Mouse (Mus musculus): Measurements from ENCODE around the gene Megf11.
A peak's percentile ranks its signal among the peaks of the same experiment; 100 is the strongest.
"Not testable (repeated sequence)": the region's sequence is repeated elsewhere in the genome, so short reads cannot be mapped to it uniquely, and the experiment has no call there.

The Megf11 gene

GRCm38 (mm10) chr9:64651181-64651580 lies 265.8 kb downstream of the Megf11 start:
- no peak for DNase-seq (ENCODE audit: low spot score in 2 of 2)

- DNase-seq (ENCODE audit: low spot score in 2 of 2) = no peak
These were observed 266.3 kb downstream of the Megf11 start for GRCm38 (mm10) chr9:64651689-64652088.

- DNase-seq (ENCODE audit: low spot score in 2 of 2) = no peak
These were observed 266.7 kb downstream of the Megf11 start for GRCm38 (mm10) chr9:64652138-64652537.

GRCm38 (mm10) chr9:64652841-64653361 lies 267.5 kb downstream of the Megf11 start:
- DNase-seq (ENCODE audit: low spot score in 2 of 2) = no peak

GRCm38 (mm10) chr9:64654723-64655122 lies 269.3 kb downstream of the Megf11 start:
- DNase-seq (ENCODE audit: low spot score in 2 of 2) = no peak

GRCm38 (mm10) chr9:64656613-64657012 lies 271.2 kb downstream of the Megf11 start:
- no peak for DNase-seq (ENCODE audit: low spot score in 2 of 2)

- no peak for DNase-seq (ENCODE audit: low spot score in 2 of 2)
These were observed 274.8 kb downstream of the Megf11 start for GRCm38 (mm10) chr9:64660222-64660621.

- DNase-seq (ENCODE audit: low spot score in 2 of 2) = no peak
These were observed 279.2 kb downstream of the Megf11 start for GRCm38 (mm10) chr9:64664612-64665011.

GRCm38 (mm10) chr9:64666549-64666948 lies 281.1 kb downstream of the Megf11 start:
- DNase-seq (ENCODE audit: low spot score in 2 of 2) = no peak

- no peak for DNase-seq (ENCODE audit: low spot score in 2 of 2)
These were observed 282.1 kb downstream of the Megf11 start for GRCm38 (mm10) chr9:64667513-64667912.

- DNase-seq (ENCODE audit: low spot score in 2 of 2) = no peak
These were observed 282.6 kb downstream of the Megf11 start for GRCm38 (mm10) chr9:64668001-64668400.

GRCm38 (mm10) chr9:64671341-64672319 lies 286.2 kb downstream of the Megf11 start:
- DNase-seq (ENCODE audit: low spot score in 2 of 2) = not testable (repeated sequence)

- DNase-seq (ENCODE audit: low spot score in 2 of 2) = no peak
These were observed 301.9 kb downstream of the Megf11 start for GRCm38 (mm10) chr9:64687122-64688014.

- no peak for DNase-seq (ENCODE audit: low spot score in 2 of 2)
These were observed 302.6 kb downstream of the Megf11 start for GRCm38 (mm10) chr9:64688015-64688394.

- DNase-seq (ENCODE audit: low spot score in 2 of 2) = no peak
These were observed 305.3 kb downstream of the Megf11 start for GRCm38 (mm10) chr9:64690771-64691170.

GRCm38 (mm10) chr9:64691176-64691575 lies 305.8 kb downstream of the Megf11 start:
- DNase-seq (ENCODE audit: low spot score in 2 of 2) = peak in 1 of 2 experiments; percentile 24

- DNase-seq (ENCODE audit: low spot score in 2 of 2) = no peak
These were observed 307.7 kb downstream of the Megf11 start for GRCm38 (mm10) chr9:64693094-64693493.

- no peak for DNase-seq (ENCODE audit: low spot score in 2 of 2)
These were observed 309.8 kb downstream of the Megf11 start for GRCm38 (mm10) chr9:64695266-64695665.

GRCm38 (mm10) chr9:64696404-64696803 lies 311.0 kb downstream of the Megf11 start:
- no peak for DNase-seq (ENCODE audit: low spot score in 2 of 2)

GRCm38 (mm10) chr9:64697006-64697405 lies 311.6 kb downstream of the Megf11 start:
- no peak for DNase-seq (ENCODE audit: low spot score in 2 of 2)

- DNase-seq (ENCODE audit: low spot score in 2 of 2) = no peak
These were observed 312.3 kb downstream of the Megf11 start for GRCm38 (mm10) chr9:64697677-64698076.

- no peak for DNase-seq (ENCODE audit: low spot score in 2 of 2)
These were observed 313.2 kb downstream of the Megf11 start for GRCm38 (mm10) chr9:64698586-64698985.

Data from right cerebral cortex, postnatal 36 days (tissue).